Mouse (Mus musculus): ENCODE results near the gene Abcc4.

- TF ChIP-seq MEF2A (IDR thresholded peaks at IDR 0.05; ENCODE audit: borderline replicate concordance, low read depth, low read length) (no peak), E2F4 (IDR thresholded peaks at IDR 0.05; ENCODE audit: insufficient replicate concordance, low read depth, low read length) (no peak), EP300 (IDR thresholded peaks at IDR 0.05; ENCODE audit: low read length) (no peak), UBTF (IDR thresholded peaks at IDR 0.05; ENCODE audit: low read depth, low read length) (no peak)
These were observed 191.6 kb downstream of the Abcc4 start for GRCm38 (mm10) chr14:118514280-118515031.
